Mouse (Mus musculus): ENCODE results near the gene Cplx1. TPM values are rescaled to one million over a fixed set of nuclear protein-coding genes. Genes with fewer than 3 reads are reported as not detected.
"Not testable (repeated sequence)": the region's sequence is repeated elsewhere in the genome, so short reads cannot be mapped to it uniquely, and the experiment has no call there.

Cplx1 gene
- polyA plus RNA-seq, 1 experiment from 2014 or later = 65.1 TPM

- Histone ChIP-seq H3K4me2 (ENCODE audit: low read length) (no peak overlapping the region), H3K4me3 (ENCODE audit: low read depth, low read length) (no peak overlapping the region), H3K9ac (ENCODE audit: low read length) (no peak overlapping the region), H3K4me1 (ENCODE audit: control insufficient read depth, insufficient read depth, low read length) (no peaks in the 10 kb centered on the region), H3K9me3 (replicated peaks; ENCODE audit: control insufficient read depth, low read length) (no peaks in the 10 kb centered on the region), H3K27me3 (replicated peaks; ENCODE audit: control insufficient read depth, insufficient read depth, low read length) (no peaks in the 10 kb centered on the region), H3K36me3 (ENCODE audit: control insufficient read depth, insufficient read depth, low read length) (no peaks in the 10 kb centered on the region), H3K27ac (ENCODE audit: low read depth, low read length) (no peak overlapping the region)
- WGBS = 57% methylated on average over 2 of the region's 2 CpGs
- ATAC-seq (no peak), DNase-seq (ENCODE audit: low spot score) (no peak)
Measured at GRCm38 (mm10) chr5:108521016-108521415, 28.8 kb downstream of the Cplx1 start.

- no peaks in the 10 kb centered on the region for H3K9me3 ChIP-seq (replicated peaks; ENCODE audit: control insufficient read depth, low read length)
- ATAC-seq (no peak), DNase-seq (ENCODE audit: low spot score) (no peak)
- WGBS = 86% methylated on average over 7 of the region's 7 CpGs
- no peak overlapping the region for H3K4me2 ChIP-seq (ENCODE audit: low read length)
- H3K27me3 ChIP-seq (replicated peaks; ENCODE audit: control insufficient read depth, insufficient read depth, low read length) = no peaks in the 10 kb centered on the region
- no peaks in the 10 kb centered on the region for H3K36me3 ChIP-seq (ENCODE audit: control insufficient read depth, insufficient read depth, low read length)
- H3K4me1 ChIP-seq (ENCODE audit: control insufficient read depth, insufficient read depth, low read length) = no peaks in the 10 kb centered on the region
- H3K4me3 ChIP-seq (ENCODE audit: low read depth, low read length) = no peak overlapping the region
- H3K27ac ChIP-seq (ENCODE audit: low read depth, low read length) = no peak overlapping the region
- no peak overlapping the region for H3K9ac ChIP-seq (ENCODE audit: low read length)
Measured at GRCm38 (mm10) chr5:108520153-108520552, 29.7 kb downstream of the Cplx1 start.

DNA sequence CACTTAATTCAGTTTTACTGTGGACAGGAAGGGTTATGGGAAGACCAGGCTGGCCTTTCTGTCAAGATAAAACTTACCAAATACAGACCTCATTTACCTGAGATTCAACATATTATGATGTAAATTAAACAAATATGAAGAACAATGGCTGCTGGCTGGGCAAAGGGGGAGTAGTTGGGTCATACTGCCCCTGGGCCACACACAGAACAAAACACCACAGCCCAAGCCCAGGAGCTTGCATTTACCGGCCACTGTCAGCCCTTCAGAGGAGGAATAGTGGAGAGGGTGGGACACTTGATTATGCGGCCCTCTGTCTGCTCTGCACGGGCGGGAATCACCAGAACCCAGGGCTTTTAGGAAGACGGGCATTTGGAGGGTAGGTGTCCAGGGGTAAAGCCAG is 30.9 kb downstream of the Cplx1 start:
- DNase-seq (ENCODE audit: low spot score) (no peak), ATAC-seq (no peak)
- Histone ChIP-seq H3K36me3 (ENCODE audit: control insufficient read depth, insufficient read depth, low read length) (no peaks in the 10 kb centered on the region), H3K9ac (ENCODE audit: low read length) (no peak overlapping the region), H3K27me3 (replicated peaks; ENCODE audit: control insufficient read depth, insufficient read depth, low read length) (no peaks in the 10 kb centered on the region), H3K4me3 (ENCODE audit: low read depth, low read length) (no peak overlapping the region), H3K27ac (ENCODE audit: low read depth, low read length) (no peak overlapping the region), H3K4me1 (ENCODE audit: control insufficient read depth, insufficient read depth, low read length) (no peaks in the 10 kb centered on the region), H3K9me3 (replicated peaks; ENCODE audit: control insufficient read depth, low read length) (no peaks in the 10 kb centered on the region), H3K4me2 (ENCODE audit: low read length) (no peak overlapping the region)
- WGBS = 69% methylated on average over 5 of the region's 5 CpGs

- no peaks in the 10 kb centered on the region for H3K4me1 ChIP-seq (ENCODE audit: control insufficient read depth, insufficient read depth, low read length)
- no peak overlapping the region for H3K4me3 ChIP-seq (ENCODE audit: low read depth, low read length)
- H3K4me2 ChIP-seq (ENCODE audit: low read length) = no peak overlapping the region
- no peak overlapping the region for H3K27ac ChIP-seq (ENCODE audit: low read depth, low read length)
- no peaks in the 10 kb centered on the region for H3K9me3 ChIP-seq (replicated peaks; ENCODE audit: control insufficient read depth, low read length)
- DNase-seq (ENCODE audit: low spot score) (no peak), ATAC-seq (no peak)
- no peak overlapping the region for H3K9ac ChIP-seq (ENCODE audit: low read length)
- no peaks in the 10 kb centered on the region for H3K27me3 ChIP-seq (replicated peaks; ENCODE audit: control insufficient read depth, insufficient read depth, low read length)
- H3K36me3 ChIP-seq (ENCODE audit: control insufficient read depth, insufficient read depth, low read length) = no peaks in the 10 kb centered on the region
- WGBS = 83% methylated on average over 9 of the region's 9 CpGs
Measured at GRCm38 (mm10) chr5:108518106-108518885, 31.5 kb downstream of the Cplx1 start.

DNA sequence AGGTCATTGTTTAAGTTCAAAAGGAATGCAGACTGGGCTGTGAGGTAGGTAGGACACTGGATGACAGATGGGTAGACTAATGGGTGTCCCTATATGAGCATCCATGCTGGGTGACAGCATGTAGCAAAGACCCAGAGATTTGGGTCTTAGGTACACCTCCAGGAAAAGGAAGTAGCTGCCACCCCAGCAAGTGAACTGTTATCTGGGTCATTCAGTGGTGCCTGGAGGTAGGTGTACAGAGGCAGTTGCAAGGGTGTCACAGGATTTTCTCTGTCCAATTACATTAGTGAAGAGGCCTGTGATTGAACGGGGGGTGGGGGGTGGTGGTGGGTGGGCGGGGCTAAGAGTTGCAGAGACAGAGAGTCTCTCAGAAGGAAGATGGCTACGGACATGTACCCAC is 33.2 kb downstream of the Cplx1 start:
- Histone ChIP-seq H3K27ac (ENCODE audit: low read depth, low read length) (no peak overlapping the region), H3K27me3 (replicated peaks; ENCODE audit: control insufficient read depth, insufficient read depth, low read length) (no peaks in the 10 kb centered on the region), H3K36me3 (ENCODE audit: control insufficient read depth, insufficient read depth, low read length) (no peaks in the 10 kb centered on the region), H3K4me1 (ENCODE audit: control insufficient read depth, insufficient read depth, low read length) (no peaks in the 10 kb centered on the region), H3K9ac (ENCODE audit: low read length) (no peak overlapping the region), H3K4me3 (ENCODE audit: low read depth, low read length) (no peak overlapping the region), H3K9me3 (replicated peaks; ENCODE audit: control insufficient read depth, low read length) (no peaks in the 10 kb centered on the region), H3K4me2 (ENCODE audit: low read length) (no peak overlapping the region)
- WGBS = 95% methylated on average over 3 of the region's 3 CpGs
- ATAC-seq (no peak), DNase-seq (ENCODE audit: low spot score) (no peak)

- Histone ChIP-seq H3K4me2 (ENCODE audit: low read length) (no peak overlapping the region), H3K36me3 (ENCODE audit: control insufficient read depth, insufficient read depth, low read length) (no peaks in the 10 kb centered on the region), H3K27me3 (replicated peaks; ENCODE audit: control insufficient read depth, insufficient read depth, low read length) (no peaks in the 10 kb centered on the region), H3K9ac (ENCODE audit: low read length) (no peak overlapping the region), H3K9me3 (replicated peaks; ENCODE audit: control insufficient read depth, low read length) (no peaks in the 10 kb centered on the region), H3K4me1 (ENCODE audit: control insufficient read depth, insufficient read depth, low read length) (no peaks in the 10 kb centered on the region), H3K4me3 (ENCODE audit: low read depth, low read length) (no peak overlapping the region), H3K27ac (ENCODE audit: low read depth, low read length) (no peak overlapping the region)
- no peak for ATAC-seq
- WGBS = 72% methylated on average over 6 of the region's 6 CpGs
- peak; percentile 4 for DNase-seq (ENCODE audit: low spot score)
Measured at GRCm38 (mm10) chr5:108515581-108516361, 34.1 kb downstream of the Cplx1 start.

DNA sequence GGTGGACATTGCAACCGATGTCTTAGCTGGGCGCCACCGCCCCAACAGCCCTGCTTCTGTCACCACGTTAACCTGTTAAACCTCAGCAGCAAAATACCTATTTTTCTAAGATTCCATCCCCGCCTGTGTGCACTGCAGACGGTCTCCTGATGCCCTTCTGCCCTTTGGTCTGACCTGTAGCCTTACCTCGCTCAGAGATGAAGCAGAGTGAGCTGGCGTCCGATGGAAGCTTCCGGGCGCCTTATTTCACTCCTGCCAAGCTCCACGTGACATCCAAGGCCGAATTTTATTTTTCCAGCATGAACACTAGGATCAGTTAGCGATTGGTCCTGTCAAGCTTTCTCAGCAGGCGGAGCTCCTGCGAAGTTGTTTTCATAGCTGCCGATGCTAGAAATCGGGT is 47.5 kb downstream of the Cplx1 start:
- Histone ChIP-seq H3K36me3 (ENCODE audit: control insufficient read depth, insufficient read depth, low read length) (peaks cover 75% of the 10 kb centered on the region), H3K4me2 (ENCODE audit: low read length) (no peak overlapping the region), H3K9me3 (replicated peaks; ENCODE audit: control insufficient read depth, low read length) (no peaks in the 10 kb centered on the region), H3K4me1 (ENCODE audit: control insufficient read depth, insufficient read depth, low read length) (no peaks in the 10 kb centered on the region), H3K27me3 (replicated peaks; ENCODE audit: control insufficient read depth, insufficient read depth, low read length) (no peaks in the 10 kb centered on the region), H3K4me3 (ENCODE audit: low read depth, low read length) (no peak overlapping the region), H3K27ac (ENCODE audit: low read depth, low read length) (no peak overlapping the region), H3K9ac (ENCODE audit: low read length) (no peak overlapping the region)
- no peak for DNase-seq (ENCODE audit: low spot score)
- 96% methylated on average over 18 of the region's 18 CpGs for WGBS
- ATAC-seq = no peak

DNA sequence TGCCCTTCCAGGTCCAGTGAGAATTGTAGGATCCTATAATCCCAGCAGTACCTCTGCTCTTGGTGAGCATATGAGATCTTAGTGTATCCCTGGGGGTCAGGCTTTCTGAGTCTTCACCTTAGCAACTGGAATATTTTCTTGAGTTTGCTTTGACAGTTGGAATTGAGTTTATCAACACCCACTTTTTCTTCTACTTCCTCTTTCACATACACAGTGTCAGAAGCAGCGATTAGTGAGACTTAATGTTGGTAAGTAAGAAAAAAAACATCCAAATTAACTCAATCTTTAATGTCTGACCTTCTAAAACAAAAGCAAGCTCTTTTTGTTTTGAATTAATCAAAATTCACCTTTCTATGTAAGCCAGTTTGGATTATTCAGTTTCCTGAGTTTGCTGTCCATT is 48.3 kb downstream of the Cplx1 start:
- H3K27ac ChIP-seq (ENCODE audit: low read depth, low read length) = no peak overlapping the region
- no peak overlapping the region for H3K4me2 ChIP-seq (ENCODE audit: low read length)
- ATAC-seq (no peak), DNase-seq (ENCODE audit: low spot score) (no peak)
- peaks cover 81% of the 10 kb centered on the region for H3K36me3 ChIP-seq (ENCODE audit: control insufficient read depth, insufficient read depth, low read length)
- no peak overlapping the region for H3K9ac ChIP-seq (ENCODE audit: low read length)
- H3K4me1 ChIP-seq (ENCODE audit: control insufficient read depth, insufficient read depth, low read length) = no peaks in the 10 kb centered on the region
- no peaks in the 10 kb centered on the region for H3K9me3 ChIP-seq (replicated peaks; ENCODE audit: control insufficient read depth, low read length)
- no peak overlapping the region for H3K4me3 ChIP-seq (ENCODE audit: low read depth, low read length)
- H3K27me3 ChIP-seq (replicated peaks; ENCODE audit: control insufficient read depth, insufficient read depth, low read length) = no peaks in the 10 kb centered on the region
- 95% methylated on average over 1 of the region's 1 CpGs for WGBS

GRCm38 (mm10) chr5:108486148-108486547 is 63.7 kb downstream of the Cplx1 start:
- H3K36me3 ChIP-seq (ENCODE audit: control insufficient read depth, insufficient read depth, low read length) = peaks cover 76% of the 10 kb centered on the region

More at GRCm38 (mm10) chr5:108486148-108486547, 63.7 kb downstream of the Cplx1 start:
- 92% methylated on average over 4 of the region's 5 CpGs for WGBS
- H3K27me3 ChIP-seq (replicated peaks; ENCODE audit: control insufficient read depth, insufficient read depth, low read length); H3K4me2 ChIP-seq (ENCODE audit: low read length); DNase-seq (ENCODE audit: low spot score); H3K27ac ChIP-seq (ENCODE audit: low read depth, low read length); H3K4me1 ChIP-seq (ENCODE audit: control insufficient read depth, insufficient read depth, low read length); H3K9ac ChIP-seq (ENCODE audit: low read length); ATAC-seq; H3K9me3 ChIP-seq (replicated peaks; ENCODE audit: control insufficient read depth, low read length); H3K4me3 ChIP-seq (ENCODE audit: low read depth, low read length): not testable (repeated sequence)
